Mouse (Mus musculus): Measurements from ENCODE around the gene Mtmr3.

Gene Mtmr3

GRCm38 (mm10) chr11:4522142-4522664 is 72.5 kb downstream of the Mtmr3 start:
- DNase-seq (ENCODE audit: low read depth, low spot score), result no peak

GRCm38 (mm10) chr11:4518981-4519380 is 75.7 kb downstream of the Mtmr3 start:
- no peak for DNase-seq (ENCODE audit: low read depth, low spot score)

GRCm38 (mm10) chr11:4507421-4507820 is 87.2 kb downstream of the Mtmr3 start:
- no peak for DNase-seq (ENCODE audit: low read depth, low spot score)

GRCm38 (mm10) chr11:4506486-4506885 is 88.2 kb downstream of the Mtmr3 start:
- DNase-seq (ENCODE audit: low read depth, low spot score), result no peak

GRCm38 (mm10) chr11:4502206-4502605 is 92.5 kb downstream of the Mtmr3 start:
- no peak for DNase-seq (ENCODE audit: low read depth, low spot score)

- no peak for DNase-seq (ENCODE audit: low read depth, low spot score)
Observed at GRCm38 (mm10) chr11:4500826-4501225, 93.8 kb downstream of the Mtmr3 start.

GRCm38 (mm10) chr11:4500261-4500660 is 94.4 kb downstream of the Mtmr3 start:
- DNase-seq (ENCODE audit: low read depth, low spot score), result no peak

- no peak for DNase-seq (ENCODE audit: low read depth, low spot score)
Observed at GRCm38 (mm10) chr11:4499456-4499855, 95.2 kb downstream of the Mtmr3 start.

GRCm38 (mm10) chr11:4498774-4499173 is 95.9 kb downstream of the Mtmr3 start:
- DNase-seq (ENCODE audit: low read depth, low spot score), result no peak

- no peak for DNase-seq (ENCODE audit: low read depth, low spot score)
Observed at GRCm38 (mm10) chr11:4497501-4498118, 97.1 kb downstream of the Mtmr3 start.

- DNase-seq (ENCODE audit: low read depth, low spot score), result no peak
Observed at GRCm38 (mm10) chr11:4495021-4495540, 99.6 kb downstream of the Mtmr3 start.

- DNase-seq (ENCODE audit: low read depth, low spot score), result no peak
Observed at GRCm38 (mm10) chr11:4489207-4489606, 105.5 kb downstream of the Mtmr3 start.

GRCm38 (mm10) chr11:4488798-4489197 is 105.9 kb downstream of the Mtmr3 start:
- DNase-seq (ENCODE audit: low read depth, low spot score), result no peak

- no peak for DNase-seq (ENCODE audit: low read depth, low spot score)
Observed at GRCm38 (mm10) chr11:4488367-4488766, 106.3 kb downstream of the Mtmr3 start.

GRCm38 (mm10) chr11:4487401-4487965 is 107.2 kb downstream of the Mtmr3 start:
- DNase-seq (ENCODE audit: low read depth, low spot score), result peak; percentile 16

GRCm38 (mm10) chr11:4484541-4484940 is 110.1 kb downstream of the Mtmr3 start:
- DNase-seq (ENCODE audit: low read depth, low spot score), result no peak

- no peak for DNase-seq (ENCODE audit: low read depth, low spot score)
Observed at GRCm38 (mm10) chr11:4482641-4483040, 112.0 kb downstream of the Mtmr3 start.

- no peak for DNase-seq (ENCODE audit: low read depth, low spot score)
Observed at GRCm38 (mm10) chr11:4476184-4476697, 118.4 kb downstream of the Mtmr3 start.

GRCm38 (mm10) chr11:4472464-4473179 is 122.0 kb downstream of the Mtmr3 start:
- DNase-seq (ENCODE audit: low read depth, low spot score), result no peak

- no peak for DNase-seq (ENCODE audit: low read depth, low spot score)
Observed at GRCm38 (mm10) chr11:4471734-4472133, 122.9 kb downstream of the Mtmr3 start.

GRCm38 (mm10) chr11:4471251-4471650 is 123.4 kb downstream of the Mtmr3 start:
- no peak for DNase-seq (ENCODE audit: low read depth, low spot score)

GRCm38 (mm10) chr11:4469091-4469490 is 125.6 kb downstream of the Mtmr3 start:
- DNase-seq (ENCODE audit: low read depth, low spot score), result no peak
